Mouse (Mus musculus) layer of hippocampus, adult 2 months (tissue): Measurements from ENCODE around the gene Ucp2. TPM values are rescaled to one million over a fixed set of nuclear protein-coding genes. Genes with fewer than 3 reads are reported as not detected.

Experiments used
- DNase-seq, 2 experiments: peaks; one replicate each; pipeline ENCODE4 v3.0.0; 2022; ENCODE audit warnings: low spot score in 2 of 2
- H3K27ac ChIP-seq: fragments of 200-600 bp; 2 replicates; pipeline ENCODE4 v1.8.1; 2022
- H3K4me3 ChIP-seq: fragments of 200-600 bp; 2 replicates; pipeline ENCODE4 v1.8.1; 2022; ENCODE audit warnings: mild to moderate bottlenecking
- CTCF ChIP-seq: fragments of 200-600 bp; conservative IDR thresholded peaks from 2 replicates; pipeline ENCODE4 v1.8.1; 2022; ENCODE audit warnings: antibody characterized with exemption, mild to moderate bottlenecking, moderate library complexity
- total RNA-seq, 2 experiments: library from RNA; stranded (reverse); gene quantifications; 2 replicates each; pipeline ENCODE4 v1.2.3; 2021

Gene Ucp2
- total RNA-seq, 2 experiments from 2014 or later = 69.0 to 72.4 TPM

DNA sequence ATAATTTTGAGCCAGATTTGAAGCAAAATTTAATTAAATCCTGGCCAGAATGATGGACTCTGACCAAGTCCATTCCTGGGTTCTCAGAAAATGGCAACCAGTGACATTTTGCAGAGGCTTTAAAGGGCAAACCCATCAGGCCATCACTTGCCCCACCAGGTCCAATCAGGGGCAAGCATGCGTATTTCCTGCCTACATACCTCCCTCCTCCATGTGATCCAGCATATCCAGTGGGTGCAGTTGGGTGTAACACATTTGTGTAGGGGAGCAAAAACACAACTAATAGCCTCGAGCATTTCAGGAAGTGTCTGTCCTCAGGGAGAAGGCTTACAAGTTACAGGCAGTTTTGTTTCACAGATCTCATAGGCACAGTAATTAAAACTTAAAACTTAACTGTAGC is 5.8 kb upstream of the Ucp2 start:
- no peak overlapping the region for H3K27ac ChIP-seq
- no peak for TF ChIP-seq CTCF
- no peak overlapping the region for H3K4me3 ChIP-seq
- DNase-seq = no peak

DNA sequence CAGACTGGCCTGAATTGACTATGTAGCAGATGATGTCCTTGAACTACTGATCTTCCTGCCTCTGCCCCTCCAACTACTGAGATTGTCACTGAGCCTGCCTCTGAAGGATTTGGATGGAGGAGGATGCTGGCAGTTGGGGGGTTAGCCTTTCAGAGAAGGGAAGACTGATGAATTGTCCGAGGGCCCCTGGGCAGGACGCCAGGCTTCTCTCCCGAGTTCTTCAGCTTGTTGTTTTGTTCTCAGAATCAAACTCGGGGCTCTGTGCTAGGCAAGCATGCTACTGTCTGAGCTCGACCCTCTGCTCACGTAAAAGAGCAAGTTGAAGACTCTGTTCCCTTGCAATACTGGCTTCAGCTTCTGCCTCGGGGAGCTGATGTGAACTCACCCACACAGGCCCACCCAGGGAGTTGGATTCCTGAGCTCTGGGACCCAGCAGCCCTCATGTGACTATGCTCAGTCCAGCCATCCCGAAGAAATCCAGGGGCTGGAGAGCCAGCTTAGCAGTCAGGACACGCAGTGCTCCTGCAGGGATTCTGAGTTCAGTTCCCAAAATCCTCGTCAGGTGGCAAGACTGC is 4.6 kb upstream of the Ucp2 start:
- Histone ChIP-seq H3K4me3 (no peak overlapping the region), H3K27ac (no peak overlapping the region)
- TF ChIP-seq CTCF = no peak

DNA sequence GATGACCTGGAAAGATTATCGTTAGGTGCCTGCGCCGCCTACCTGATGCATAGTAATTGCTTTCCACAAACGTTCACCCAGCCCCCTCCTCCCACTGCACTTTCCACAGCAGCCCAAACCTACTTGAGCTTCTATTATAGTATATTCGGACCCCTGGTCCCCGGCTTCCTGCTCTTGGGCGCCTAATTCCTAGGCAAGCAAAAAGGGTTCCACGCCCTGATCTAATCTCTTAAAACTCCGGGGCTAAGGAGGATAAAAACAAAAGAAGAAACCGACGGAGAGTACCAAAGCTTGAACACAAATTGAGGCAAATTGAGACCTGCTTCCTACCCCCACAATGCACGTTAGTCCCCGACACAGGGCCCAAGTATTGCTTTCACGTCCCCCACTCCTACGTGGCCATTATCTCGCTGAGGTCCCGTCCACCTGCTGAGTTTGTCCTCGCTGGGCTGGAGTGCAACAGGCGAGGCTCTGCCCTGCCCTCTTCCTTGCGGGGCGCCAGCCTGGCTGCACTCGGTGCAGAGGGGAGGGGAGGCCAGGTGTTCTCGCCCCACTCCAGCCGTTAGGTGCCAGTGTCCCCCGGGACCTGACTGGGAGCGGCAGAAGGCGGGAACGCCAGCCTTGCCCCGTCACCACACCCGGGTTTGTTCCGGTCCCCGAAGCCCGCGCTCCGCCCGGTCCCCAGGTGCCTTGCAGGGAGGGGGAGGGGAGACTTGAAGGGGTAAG is 583 bp upstream of the Ucp2 start:
- DNase-seq = no peak
- Histone ChIP-seq H3K27ac (peak overlapping the region; percentile 79), H3K4me3 (peak overlapping the region; percentile 51)
- TF ChIP-seq CTCF = no peak

More for the DNA sequence above, 4.6 kb upstream of the Ucp2 start:
- no peak for DNase-seq

DNA sequence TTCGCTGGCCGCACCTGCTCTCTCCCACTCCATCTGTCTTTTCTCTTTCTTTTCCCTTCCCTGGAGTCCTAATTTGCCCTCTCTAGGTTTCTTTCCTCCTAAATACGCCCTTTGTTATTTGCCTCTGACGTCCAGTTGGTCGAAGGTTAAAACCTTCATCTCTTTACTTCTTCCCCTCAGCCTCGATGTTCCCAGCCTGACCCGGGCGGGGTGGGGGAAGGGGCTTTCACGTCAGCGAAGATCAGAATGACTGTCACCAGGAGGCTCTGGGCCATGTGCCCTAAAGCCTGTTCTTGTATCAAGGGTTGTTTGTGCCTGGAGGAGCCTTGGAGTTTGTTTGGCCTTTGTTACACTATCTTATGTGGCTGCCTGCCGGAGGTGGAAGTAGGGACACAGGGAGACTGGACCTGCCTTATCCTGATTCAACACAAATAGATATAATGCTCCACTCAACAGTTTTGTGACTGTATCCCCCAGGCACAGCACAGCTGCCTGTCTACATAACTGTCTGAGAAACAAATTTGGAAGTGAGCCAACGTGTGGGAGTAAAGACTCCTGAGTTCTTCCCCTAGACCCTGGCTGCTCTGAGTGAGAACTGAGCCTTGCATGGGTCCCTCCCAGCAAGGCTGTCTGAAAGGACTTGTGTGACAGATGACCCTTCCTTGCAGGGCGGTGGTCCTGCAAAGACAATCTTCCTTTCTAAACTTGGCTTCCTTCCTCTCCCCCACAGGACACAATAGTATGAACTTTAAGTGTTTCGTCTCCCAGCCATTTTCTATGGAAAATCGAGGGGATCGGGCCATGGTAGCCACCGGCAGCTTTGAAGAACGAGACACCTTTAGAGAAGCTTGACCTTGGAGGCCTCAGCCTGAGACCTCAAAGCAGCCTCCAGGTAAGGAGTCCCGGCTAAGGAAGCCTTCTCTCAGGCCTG is 612 bp downstream of the Ucp2 start:
- H3K4me3 ChIP-seq = peak overlapping the region; percentile 51
- H3K27ac ChIP-seq = peak overlapping the region; percentile 79
- no peak for DNase-seq
- no peak for TF ChIP-seq CTCF

DNA sequence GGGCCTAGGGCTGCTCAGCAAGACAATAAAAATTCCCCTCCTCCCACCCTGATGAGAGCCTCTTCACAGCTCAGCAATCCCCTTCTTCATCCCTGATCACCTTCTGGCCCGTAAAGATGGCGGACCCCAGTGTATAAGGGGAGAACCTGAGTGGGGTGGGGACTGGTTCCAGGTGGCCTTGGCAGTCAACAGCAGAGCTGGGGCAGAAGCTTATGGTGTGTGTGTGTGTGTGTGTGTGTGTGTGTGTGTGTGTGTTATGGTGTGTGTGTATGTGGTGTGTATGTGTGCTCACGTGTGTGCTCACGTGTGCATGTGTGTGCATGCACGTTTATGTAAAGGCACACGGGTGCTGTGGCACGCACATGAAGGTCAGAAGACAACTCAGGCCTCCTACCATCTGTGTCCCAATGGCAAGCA is 1.3 kb downstream of the Ucp2 start:
- peak overlapping the region; percentile 51 for H3K4me3 ChIP-seq
- no peak for DNase-seq
- H3K27ac ChIP-seq = peak overlapping the region; percentile 90; the same call in 1 of the 2 replicates
- no peak for TF ChIP-seq CTCF

GRCm38 (mm10) chr7:100495042-100495441 is 1.9 kb downstream of the Ucp2 start:
- Histone ChIP-seq H3K27ac (peak overlapping the region; percentile 90), H3K4me3 (peak overlapping the region; percentile 19)
- DNase-seq = no peak
- TF ChIP-seq CTCF = no peak

DNA sequence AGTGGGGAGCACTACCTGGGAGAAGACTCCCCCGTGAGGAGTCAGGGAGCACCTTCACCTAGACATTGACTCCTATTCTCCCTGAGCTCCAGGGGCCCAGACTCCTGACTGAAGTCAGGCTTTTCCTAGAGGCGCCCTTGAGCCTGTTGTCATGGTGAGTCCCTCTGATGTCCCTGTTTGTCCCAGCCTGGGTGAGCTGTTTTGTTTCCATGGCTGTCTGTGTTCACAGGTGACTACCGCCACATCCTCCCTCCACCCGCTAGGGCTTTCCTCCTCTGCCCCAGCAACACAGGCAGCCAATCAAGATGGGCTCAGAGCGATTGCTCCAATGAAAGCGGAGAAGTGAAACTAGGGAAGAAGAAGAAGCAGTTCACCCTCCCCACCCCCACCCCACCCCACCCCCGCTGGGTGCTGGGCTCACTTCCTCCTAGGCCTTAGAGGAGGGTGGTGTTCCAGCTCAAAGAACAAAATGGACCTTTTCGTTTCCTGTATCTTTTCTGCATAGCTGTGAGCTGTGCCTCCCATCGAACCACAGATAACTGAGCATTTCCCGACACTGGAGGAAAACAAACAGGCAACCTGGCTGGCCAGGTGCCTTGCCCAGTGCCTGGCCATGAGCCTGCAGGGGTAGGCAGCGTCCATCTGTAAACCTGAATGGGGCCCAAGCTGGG is 2.6 kb downstream of the Ucp2 start:
- no peak; the same call in none of the 2 replicates for TF ChIP-seq CTCF
- DNase-seq = peak; percentile 54 to 82
- H3K4me3 ChIP-seq = peak overlapping the region; percentile 26
- H3K27ac ChIP-seq = peak overlapping the region; percentile 90

GRCm38 (mm10) chr7:100496371-100496770 is 3.2 kb downstream of the Ucp2 start:
- DNase-seq = no peak
- Histone ChIP-seq H3K27ac (peak overlapping the region; percentile 90), H3K4me3 (no peak overlapping the region; the same call in 1 of the 2 replicates)
- TF ChIP-seq CTCF = no peak

DNA sequence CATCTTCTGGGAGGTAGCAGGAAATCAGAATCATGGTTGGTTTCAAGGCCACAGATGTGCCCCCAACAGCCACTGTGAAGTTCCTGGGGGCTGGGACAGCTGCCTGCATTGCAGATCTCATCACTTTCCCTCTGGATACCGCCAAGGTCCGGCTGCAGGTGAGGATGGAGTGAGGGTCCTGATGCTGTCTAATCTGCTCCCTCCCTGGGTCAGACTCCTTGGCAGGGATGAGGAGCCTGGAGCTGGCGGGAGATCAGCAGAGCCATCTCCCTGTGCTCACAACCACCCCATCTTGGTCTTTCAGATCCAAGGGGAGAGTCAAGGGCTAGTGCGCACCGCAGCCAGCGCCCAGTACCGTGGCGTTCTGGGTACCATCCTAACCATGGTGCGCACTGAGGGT is 3.7 kb downstream of the Ucp2 start:
- no peak for TF ChIP-seq CTCF
- DNase-seq = no peak
- Histone ChIP-seq H3K4me3 (no peak overlapping the region), H3K27ac (peak overlapping the region; percentile 90; the same call in 1 of the 2 replicates)

GRCm38 (mm10) chr7:100497402-100497801 is 4.3 kb downstream of the Ucp2 start:
- H3K4me3 ChIP-seq = no peak overlapping the region
- DNase-seq = no peak
- H3K27ac ChIP-seq = no peak overlapping the region
- TF ChIP-seq CTCF = no peak

GRCm38 (mm10) chr7:100497982-100498381 is 4.8 kb downstream of the Ucp2 start:
- DNase-seq = no peak
- no peak overlapping the region for H3K4me3 ChIP-seq
- no peak overlapping the region for H3K27ac ChIP-seq
- TF ChIP-seq CTCF = no peak

DNA sequence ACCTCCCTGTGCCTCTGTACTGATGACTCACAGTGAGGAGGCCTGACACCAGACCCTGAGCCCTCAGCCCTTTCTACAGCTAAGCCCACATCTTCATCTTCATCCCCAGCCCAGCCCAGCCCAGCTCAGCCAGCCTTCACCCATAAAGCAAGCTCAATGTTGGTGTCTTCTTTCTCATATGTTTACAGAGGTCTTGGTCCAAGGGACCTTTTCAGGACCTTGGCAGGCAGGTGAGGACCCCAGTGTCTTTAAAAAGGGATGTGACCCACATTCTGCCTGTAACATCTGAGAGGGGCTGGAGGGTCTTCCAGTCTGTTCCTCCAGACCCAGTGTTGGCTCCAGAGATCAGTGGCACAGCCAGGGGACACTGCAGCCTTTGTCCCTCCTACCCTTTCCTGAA is 6.3 kb downstream of the Ucp2 start:
- Histone ChIP-seq H3K4me3 (no peak overlapping the region), H3K27ac (no peak overlapping the region)
- no peak for TF ChIP-seq CTCF
- DNase-seq = no peak
